Mouse (Mus musculus) gastrocnemius, postnatal 4 days (tissue): ENCODE data around the gene Slc28a1. TPM values are rescaled to one million over a fixed set of nuclear protein-coding genes. Genes with fewer than 3 reads are reported as not detected.

Experiments used
- DNase-seq, 2 experiments: peaks; one replicate each; pipeline ENCODE4 v3.0.0; 2021 to 2022; ENCODE audit warnings: low spot score in 2 of 2, mixed read lengths in 2 of 2
- long read RNA-seq, 2 experiments: library from polyadenylated mRNA; stranded (forward); transcript quantifications; one replicate each; pipeline ENCODE4 v2.0.0; 2021
- total RNA-seq, 2 experiments: library from RNA; stranded (reverse); gene quantifications; 2 replicates each; pipeline ENCODE4 v1.2.3; 2021

Gene Slc28a1
- total RNA-seq: under 1 TPM; 0.47 to 0.57 TPM
- long read RNA-seq, experiment 1, partial matches to known transcripts: 1 of 2 reads
- long read RNA-seq, experiment 1, other reads (novel, unspliced or antisense): 1 of 2 reads
- long read RNA-seq, experiment 2: 0 reads

GRCm38 (mm10) chr7:81114555-81114954 lies at the start of gene Slc28a1:
TSS of gene Slc28a1 (plus strand) at chr7:81114799.
- no peak for DNase-seq

DNA sequence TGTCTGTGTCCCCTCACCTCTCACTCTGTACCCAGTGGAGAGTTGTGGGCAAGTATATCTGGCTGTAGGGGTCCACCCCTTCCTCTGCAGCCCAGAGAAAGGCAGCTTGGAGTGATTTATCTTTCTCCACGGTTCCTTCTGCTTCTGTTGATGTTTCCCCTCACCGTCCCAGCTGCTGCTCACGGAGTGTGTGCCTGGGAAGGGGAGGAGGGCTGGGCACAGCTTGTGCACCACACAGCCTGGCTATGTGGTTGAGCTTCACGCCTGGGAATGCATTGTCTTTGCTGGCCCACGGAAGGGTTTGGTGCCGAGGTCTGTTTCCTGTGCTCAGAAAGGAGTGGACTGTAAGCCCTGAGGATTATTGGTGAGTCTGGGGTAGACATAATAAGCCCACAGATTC lies 47.9 kb upstream of the Slc28a1 start:
- no peak for DNase-seq

DNA sequence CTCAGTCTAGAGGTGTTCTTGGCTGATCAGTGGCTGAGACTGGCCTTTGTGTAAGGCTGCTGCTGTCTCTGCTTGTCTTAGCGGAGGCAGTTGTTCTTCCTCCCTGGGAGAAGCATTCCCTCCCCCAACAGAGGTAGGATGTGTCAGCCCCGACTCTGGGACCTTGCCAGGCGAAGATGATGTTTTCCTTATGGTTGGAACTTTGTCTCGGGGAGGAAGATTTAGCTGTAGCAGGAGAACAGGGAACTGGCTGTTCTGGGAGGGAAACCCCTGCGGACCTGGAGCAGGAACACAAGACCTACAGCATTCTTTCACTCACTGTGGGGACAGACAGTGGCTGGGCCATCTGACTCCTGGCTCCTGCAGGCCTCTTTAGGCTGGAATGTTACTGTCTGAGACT lies 42.1 kb upstream of the Slc28a1 start:
- peak in 1 of 2 experiments; percentile 69 for DNase-seq

- DNase-seq: no peak
Observed at GRCm38 (mm10) chr7:81073273-81073672, 41.3 kb upstream of the Slc28a1 start.

DNA sequence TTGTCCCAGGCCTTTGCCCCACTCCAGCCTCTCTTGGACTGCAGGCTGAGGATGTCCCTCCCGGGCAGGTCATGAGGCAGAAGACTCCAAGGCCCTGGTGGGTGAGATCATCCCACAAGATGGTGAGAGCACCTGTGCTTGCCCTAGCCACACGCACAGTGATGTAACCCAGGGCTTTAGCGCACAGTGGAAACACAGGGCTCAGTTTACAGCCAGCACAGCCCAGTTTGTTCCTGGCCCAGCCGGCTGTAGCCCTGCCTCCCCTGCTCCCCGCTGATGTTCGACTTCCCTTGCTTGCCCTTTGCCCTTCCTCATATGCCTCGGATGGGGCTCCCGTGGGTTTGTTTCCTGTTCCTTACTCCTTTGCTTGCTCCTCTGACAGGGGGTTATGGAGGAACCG lies 40.1 kb upstream of the Slc28a1 start:
- DNase-seq: no peak

DNA sequence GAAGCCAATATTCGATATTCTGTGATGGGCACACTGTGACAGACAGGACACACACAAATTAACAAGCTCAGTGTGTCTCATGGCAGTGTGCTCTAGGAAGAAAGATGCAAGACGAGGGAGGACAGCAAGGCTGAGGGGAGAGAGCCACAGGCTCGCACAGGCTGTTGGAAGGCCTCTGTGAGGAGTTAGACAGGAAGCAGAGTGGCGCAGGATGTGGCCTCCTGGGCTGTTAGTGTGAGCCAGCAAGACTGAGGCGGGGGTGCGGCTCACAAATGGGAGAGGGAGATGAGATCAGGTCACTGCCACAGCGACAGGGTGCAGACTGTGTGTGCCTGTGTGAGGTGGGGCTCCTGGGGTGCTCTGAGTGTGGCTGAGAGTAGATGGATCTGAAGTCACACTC lies 39.3 kb upstream of the Slc28a1 start:
- no peak for DNase-seq

DNA sequence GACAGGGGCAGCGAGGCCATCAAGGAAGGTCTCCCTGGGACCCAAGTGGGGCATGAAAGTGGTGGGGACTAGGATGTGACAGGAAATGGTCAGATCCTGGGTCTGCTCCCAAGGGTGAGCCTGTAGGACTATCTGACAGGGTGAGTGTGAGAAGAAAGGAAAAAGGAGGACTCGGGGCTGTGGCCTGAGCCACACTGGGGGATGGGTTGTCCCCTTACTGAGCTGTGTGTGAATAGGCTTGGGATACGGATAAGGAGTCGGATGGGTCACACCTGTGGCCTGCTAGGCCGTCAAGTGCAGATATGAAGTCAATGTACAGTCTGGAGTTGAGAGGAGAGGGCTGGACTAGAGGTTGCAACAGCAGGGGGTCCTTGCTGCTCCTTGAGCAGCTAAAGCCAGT lies 38.9 kb upstream of the Slc28a1 start:
- no peak for DNase-seq

- no peak for DNase-seq
Observed at GRCm38 (mm10) chr7:81077009-81077408, 37.6 kb upstream of the Slc28a1 start.

- DNase-seq: no peak
Observed at GRCm38 (mm10) chr7:81078740-81079139, 35.9 kb upstream of the Slc28a1 start.

- no peak for DNase-seq
Observed at GRCm38 (mm10) chr7:81093420-81093965, 21.1 kb upstream of the Slc28a1 start.

DNA sequence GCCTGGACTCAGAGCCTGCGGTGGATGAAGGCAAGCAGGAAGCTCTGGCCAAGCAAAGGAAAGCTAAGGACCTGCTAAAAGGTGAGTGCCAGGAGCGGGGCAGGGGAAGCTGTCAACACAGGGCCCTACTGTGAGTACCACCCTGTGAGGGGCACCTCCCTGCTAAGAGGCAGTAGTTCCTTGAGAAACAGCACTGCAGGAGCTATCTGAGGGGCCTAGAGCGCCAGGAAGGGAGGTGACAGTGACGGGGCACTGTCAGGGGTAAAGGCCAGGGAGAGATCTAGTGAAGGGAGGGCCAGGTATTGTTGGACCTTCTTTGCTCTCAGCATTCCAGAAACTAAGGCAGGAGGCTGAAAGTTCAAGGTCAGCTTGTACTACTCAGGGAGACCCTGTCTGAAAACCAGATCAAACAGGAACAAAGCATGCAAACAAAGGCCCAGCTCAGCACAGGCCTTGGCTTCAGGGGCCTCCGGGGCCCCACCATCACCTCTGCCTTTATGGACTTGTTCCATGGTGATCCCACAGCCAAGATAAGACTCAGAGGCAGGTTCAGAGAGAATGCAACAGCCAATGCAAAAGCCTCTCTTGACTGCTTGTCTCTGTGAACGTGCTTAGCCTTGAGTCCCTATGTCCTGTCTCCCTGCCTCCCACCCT lies 20.4 kb upstream of the Slc28a1 start:
- DNase-seq: no peak

GRCm38 (mm10) chr7:81100341-81100740 lies 14.3 kb upstream of the Slc28a1 start:
- no peak for DNase-seq

- no peak for DNase-seq
Observed at GRCm38 (mm10) chr7:81102854-81103253, 11.7 kb upstream of the Slc28a1 start.

DNA sequence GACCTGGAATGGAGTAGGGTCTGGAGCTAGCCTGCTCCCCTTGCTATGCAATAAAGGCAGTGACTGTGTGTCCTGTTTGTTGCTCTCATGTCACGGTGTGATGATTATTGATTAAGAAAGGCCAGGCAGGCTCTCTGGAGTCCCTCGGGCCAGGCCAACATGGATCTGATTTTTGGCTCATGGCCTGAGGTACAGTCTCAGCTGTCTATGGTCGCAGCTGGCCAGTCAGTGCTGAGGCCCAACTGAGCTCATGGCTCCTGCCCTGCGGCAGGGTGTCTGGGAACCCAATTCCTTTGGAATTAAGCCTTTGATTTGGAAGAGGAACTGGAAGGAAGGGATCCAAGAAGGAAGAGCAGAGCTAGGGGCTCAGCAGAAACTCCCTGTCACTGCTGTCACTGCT lies 9.1 kb upstream of the Slc28a1 start:
- no peak for DNase-seq

GRCm38 (mm10) chr7:81108226-81108625 lies 6.4 kb upstream of the Slc28a1 start:
- DNase-seq: no peak

- peak in 1 of 2 experiments; percentile 73 for DNase-seq
Observed at GRCm38 (mm10) chr7:81109717-81110651, 4.6 kb upstream of the Slc28a1 start.

DNA sequence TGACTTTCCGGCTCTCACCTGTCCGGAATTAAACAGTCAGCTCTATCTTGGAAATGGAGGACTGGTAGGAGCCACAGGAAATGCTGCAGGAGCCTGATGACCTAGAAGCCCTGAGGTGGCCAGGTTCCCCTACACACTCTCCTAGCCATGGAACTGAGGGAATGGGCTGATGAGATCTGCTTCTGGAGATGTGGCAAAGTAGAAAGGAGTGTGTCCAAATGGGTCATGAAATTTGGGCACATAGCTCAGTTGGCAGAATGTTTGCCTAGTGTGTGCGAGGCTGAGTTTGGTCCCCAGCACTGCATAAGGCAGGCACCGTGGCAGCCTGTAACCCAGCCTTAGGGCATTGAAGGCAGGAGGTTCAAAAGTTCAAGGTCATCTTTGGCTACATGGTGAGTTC lies 3.8 kb upstream of the Slc28a1 start:
- DNase-seq: no peak

DNA sequence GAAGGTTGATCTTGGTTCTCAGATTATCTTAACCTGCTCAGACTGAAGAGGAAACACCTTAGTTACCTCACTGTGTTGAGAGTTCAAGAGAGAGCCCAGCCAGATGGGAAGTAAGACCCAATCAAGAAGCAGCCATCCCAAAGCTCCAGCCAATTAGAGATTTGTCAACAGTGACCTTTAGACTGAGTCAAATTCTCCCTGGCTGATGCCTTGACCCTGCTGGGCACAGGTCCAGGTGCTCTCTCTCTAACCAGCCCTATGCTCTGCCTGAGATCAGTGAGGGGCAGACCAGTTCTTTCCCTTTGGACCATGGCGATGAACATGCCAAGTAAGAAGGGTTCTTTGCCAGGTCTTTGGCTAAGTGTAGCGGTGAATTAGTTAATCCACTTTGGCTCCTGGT lies 2.9 kb upstream of the Slc28a1 start:
- DNase-seq: no peak

DNA sequence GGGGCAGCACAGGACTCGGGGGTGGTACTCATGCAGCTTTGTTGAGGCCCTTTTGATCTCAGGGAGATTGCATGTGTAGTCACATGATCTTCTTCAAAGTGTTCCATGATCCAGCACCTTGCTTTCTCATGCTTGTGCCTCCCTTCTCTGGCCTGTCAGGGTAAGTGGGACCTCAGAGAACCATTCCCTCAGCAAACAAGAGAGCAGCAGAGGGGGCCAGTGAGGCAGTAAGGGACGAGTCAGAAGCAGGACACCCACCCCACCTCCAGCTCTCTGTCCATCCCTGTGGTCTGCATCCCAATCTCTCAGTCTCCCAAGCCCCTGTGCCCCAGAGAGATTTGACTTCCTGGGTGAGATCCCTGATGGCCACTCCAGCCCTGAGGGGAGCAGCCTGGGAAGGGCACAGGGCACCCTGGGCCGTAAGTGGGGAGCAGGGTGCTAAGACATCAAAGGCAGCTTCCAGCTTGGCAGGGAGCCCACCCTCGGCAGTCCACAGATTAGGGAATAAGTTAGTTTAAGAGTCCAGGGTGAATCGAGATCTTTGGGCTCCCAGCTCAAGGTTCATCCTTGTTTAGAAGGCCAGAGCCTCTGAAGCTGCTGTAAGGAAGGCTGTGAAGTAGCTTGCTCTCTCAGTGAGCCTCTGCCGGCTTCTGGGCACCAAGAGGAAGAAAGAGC lies 1.8 kb upstream of the Slc28a1 start:
- DNase-seq: no peak

GRCm38 (mm10) chr7:81121099-81121498 lies 6.5 kb downstream of the Slc28a1 start:
- no peak for DNase-seq

DNA sequence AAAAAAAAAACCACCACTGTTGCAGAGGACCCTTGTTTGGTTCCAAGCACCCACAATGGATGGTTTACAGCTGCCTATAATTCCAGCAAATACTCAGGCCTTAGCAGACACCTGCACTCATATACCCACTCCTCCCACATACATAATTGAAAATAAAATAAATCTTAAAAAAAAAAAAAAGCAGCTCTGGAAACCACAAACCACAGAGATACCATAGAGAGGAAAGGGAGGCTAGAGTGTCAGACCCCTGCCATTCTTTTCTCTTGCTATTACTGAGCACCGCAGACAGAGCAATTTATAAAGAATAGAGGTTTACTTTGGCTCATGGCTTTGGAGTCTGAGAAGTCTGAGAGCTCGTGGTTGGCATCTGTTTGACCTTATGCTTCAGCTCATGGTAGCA lies 8.2 kb downstream of the Slc28a1 start:
- no peak for DNase-seq
